Mouse (Mus musculus): Measurements from ENCODE around the gene Twistnb.

Twistnb gene

DNA sequence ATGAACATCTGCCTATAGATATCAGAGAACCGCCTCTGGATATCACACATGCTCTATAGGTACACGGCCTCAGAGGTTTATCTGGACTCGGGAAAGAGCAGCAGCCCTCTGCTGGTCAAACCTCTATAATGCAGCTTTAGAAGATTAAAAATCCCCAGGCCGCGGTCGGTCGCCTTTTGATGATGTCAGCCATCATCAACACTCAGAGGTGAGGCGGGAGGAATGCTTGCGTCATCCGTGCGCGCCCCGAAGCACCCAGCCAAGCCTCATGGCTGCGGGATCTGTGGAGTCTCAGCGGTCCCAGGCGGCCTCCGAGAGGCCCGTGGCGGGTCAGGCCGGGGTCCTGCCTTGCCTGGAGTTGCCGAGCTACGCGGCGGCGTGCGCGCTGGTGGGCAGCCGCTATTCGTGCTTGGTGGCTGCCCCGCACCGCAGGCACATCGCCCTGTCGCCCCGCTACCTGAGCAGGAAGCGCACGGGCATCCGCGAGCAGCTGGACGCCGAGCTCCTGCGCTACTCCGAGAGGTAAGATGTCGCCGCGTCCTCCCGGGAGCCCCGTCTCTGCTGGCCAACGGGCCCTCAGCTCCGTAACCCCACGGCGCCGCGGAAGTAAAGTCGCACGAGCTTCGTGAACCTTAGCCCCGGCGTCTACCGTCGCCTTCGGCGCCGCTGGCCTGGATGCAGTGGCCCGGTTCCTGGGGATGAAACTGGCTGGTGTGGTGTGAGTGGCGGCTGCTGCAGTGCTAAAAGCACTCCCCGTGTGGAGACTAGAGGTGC, at the start of gene Twistnb:
TSS of gene Twistnb (plus strand) at position 249 of the 774 bp plus-strand sequence.
- peak; percentile 99 for DNase-seq (ENCODE audit: low spot score in 2 of 2)

DNA sequence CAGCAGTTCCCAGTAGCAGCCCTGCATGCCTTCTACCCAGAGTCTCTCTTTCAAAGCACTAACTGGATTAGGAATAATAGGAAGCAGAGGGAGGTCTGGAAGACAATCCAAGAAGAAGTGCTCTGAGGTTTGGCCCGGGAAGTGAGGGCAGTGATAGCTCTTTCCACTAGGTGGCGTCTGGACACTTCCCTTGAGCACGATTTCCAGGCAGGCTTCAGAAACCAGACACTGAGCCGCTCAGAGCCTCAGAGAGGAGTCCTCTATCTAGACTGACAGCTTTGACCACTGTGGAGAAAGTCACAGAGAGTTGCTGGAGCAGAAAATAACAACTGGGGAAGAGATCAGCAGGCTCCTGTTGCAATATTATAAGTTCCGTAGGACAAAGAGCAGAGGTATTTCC, 40.6 kb upstream of the Twistnb start:
- DNase-seq (ENCODE audit: low spot score in 2 of 2) = peak; percentile 64 to 65

DNA sequence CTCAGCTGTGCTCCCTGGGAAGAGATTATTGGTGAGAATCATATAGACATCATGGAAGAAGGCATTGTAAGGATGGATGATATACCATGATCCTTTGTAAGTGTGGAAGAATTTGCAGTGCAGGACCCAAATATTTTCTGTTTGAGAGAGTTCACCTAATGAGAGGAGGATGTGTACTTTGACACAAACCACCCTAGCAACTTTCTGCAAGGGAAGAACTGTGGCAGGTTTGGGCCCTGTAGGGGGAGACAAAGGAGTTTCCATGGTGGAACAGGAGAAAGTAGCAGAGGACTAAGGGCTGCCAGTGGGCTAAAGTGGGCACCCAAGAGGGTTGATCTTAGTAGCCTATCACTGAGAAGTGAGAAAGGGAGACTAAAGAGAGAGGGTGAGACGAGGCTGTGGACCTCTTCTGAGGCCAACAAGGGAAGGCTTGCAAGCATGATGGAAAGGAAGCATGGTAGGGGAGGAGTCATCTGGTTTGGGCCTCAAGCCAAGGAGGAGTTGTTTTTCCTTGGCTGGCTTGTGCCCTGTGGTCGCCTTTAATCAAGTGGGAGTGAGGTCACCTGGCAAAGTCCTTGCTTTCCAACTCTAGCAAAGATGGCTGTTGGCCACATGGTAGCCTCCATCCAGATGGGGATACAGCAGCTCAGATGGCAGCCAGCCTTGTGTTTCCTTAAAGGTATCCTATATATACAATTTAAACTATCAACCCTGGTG, 38.4 kb upstream of the Twistnb start:
- DNase-seq (ENCODE audit: low spot score in 2 of 2) = no peak

DNA sequence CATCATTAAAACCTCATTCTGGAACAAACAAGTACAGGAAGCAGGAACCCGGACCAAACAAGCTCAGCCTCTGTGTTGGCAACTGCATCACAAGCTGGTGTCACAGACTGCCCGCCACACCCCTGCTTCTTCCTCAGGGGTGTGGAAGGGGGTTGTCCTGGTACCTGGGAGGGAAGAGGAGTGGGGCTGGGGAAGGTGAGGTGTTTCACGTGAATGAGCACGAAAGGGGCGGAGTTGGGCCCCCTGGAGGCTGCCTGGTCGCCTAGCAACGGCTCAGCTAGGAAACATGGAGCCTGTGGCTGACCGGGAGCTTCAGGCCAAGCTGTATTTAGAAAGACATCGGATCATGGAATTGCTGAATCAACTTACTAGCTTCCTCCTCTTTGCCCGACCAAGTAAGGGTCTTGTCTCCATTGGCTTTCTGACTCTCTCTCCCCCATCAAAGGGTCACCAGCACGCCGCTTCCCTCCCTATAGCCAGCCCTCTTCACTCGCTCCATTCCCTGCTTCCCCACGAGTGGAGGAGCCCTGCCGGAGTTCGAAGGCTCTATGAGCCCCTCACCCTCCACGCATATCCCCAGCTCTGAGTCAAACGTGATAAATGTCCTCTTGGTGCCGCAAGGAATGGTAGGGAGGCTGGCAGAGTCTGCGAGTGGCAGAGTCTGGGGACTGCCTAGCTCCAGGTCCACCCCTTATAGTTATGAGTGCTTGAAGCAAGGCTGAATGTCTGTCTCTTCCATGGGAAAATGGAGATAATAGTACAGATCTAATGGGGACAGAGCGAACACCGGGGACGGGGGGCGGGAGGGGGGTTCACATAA, 34.4 kb upstream of the Twistnb start, which contains the start of gene Efcab10:
TSS of gene Efcab10 (plus strand) at position 51 of the 820 bp plus-strand sequence.
- peak; percentile 20 to 31 for DNase-seq (ENCODE audit: low spot score in 2 of 2)

DNA sequence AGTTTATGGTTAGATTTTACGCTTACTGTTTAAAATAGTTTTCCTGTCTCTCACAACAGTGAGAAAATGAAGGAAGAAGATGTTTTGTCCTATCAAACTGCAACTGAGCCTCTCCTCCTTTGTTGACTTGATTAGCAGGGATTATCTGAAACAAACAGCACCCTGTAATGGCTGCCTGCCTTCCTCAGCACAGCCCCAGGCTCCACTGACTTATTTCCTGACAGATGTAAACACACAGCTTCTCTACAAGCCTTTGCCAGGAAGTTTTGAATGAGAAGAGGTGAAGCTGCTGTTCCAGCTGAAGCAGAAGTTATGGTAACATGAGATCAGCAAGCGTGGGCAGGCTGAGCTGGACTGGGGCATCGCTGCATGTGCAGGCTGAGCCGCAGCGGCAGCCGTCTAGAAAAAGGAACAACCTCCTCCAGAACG, 26.2 kb upstream of the Twistnb start:
- DNase-seq (ENCODE audit: low spot score in 2 of 2) = no peak

DNA sequence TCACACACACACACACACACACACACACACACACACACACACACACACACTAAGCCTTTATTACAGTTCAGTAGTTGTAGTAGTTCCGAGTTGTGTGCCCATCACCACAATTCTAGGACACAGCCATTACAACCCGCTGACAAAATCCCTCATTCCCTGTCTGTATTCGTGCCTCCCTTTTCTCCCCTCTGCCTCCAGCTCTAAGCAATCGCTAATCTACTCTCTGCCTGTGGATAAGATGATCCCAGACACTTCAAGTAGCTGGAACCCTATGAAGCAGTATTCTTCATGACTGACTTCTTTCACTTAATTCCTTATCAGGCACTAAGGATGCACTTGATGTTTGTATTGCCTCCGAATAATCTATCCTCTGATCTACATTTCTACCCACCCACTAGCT, 24.4 kb upstream of the Twistnb start:
- DNase-seq (ENCODE audit: low spot score in 2 of 2) = no peak

DNA sequence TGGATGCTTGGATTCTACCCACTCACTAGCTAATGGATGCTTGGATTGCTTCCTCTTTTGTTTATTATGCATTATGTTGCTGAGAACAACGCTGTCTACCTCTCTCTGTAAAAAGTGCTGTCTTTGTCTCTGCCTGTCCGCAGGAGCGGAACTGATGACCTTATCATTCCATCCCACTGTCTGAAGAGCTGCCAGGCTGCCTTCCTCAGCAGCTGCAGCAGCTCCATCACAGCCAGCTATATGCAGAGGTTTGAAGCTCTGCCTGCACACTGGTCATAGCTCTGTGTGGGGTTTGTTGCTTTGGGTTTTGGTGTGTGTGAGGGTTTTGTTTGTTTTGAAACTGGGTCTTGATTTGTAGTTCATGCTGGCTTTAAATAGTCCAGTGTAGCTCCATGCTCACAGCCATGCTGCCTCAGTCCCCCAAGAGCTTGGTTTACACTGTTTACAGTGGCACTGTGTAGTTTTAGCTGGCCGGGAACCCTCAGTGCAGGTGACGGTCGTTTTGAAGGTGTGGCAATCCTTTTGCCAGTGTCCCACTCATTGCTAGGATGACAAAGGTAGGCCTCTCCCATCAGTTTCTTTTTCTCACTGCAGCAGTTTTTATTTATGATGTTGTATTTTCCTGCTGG, 23.9 kb upstream of the Twistnb start:
- DNase-seq (ENCODE audit: low spot score in 2 of 2) = no peak

DNA sequence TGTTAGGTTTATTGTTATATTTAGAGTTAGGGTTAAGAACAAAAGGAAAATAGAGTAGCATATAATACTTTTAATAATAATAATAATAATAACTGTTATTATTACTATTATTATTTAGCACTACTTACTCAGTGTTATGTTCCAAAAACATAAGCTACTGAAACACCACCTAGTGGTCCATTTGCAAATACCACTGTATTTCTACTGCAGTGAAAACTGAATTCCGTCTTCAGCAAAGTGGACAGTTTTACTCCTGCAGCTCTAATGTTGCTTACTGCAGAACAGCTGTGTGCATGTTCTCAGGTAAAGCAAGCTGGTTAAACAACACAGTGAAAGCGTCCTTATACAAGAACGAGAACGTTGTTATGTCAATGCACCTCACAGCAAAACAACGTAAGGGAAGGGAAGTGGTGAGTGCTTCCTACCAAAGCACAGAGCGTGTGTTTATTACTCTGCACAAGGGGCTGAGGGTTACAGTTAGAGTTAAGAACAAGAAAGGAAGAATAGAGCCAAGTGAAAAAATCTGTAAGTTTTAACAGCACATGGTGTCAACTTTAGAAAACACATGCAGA, 17.8 kb upstream of the Twistnb start:
- DNase-seq (ENCODE audit: low spot score in 2 of 2) = no peak

DNA sequence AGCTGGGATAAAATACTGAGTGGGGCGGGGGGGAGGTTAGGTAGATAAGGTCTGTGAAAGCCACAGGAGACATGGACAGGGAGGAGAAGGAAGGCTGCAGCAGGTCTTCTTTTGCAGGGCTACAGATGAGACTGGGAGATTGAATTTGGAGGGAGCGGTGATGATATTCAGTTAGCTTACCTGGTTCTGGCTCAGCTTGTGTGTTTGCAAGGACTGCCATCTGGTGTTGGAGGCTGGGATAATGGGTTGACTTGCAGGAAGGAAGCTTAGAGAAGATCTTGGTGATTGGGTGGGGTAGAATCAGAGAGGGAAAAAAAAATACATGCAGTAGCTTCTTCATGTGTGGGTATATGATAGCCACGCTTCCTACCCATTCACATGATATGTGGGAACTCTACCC, 5.1 kb upstream of the Twistnb start:
- peak; percentile 59 to 62 for DNase-seq (ENCODE audit: low spot score in 2 of 2)

DNA sequence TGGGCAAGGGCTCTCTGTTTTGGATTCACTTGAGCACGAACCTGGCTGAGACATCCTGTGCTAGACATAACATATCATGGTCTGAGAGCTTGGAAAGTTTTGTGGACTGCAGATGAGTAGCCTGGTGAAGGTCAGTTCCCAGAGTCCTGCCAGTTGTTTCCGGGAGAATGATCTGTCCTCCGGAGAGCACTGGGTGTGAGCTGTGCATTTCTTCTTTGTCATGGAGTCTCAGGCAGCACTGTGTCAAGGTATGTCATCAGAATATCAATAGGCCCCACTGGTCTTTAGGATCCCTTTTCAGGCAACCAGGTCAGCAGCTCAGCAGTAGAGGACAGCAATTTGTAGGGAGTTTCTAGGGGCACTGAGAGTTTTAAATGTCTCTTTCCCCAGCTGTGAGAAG, 2.1 kb upstream of the Twistnb start:
- DNase-seq (ENCODE audit: low spot score in 2 of 2) = no peak

DNA sequence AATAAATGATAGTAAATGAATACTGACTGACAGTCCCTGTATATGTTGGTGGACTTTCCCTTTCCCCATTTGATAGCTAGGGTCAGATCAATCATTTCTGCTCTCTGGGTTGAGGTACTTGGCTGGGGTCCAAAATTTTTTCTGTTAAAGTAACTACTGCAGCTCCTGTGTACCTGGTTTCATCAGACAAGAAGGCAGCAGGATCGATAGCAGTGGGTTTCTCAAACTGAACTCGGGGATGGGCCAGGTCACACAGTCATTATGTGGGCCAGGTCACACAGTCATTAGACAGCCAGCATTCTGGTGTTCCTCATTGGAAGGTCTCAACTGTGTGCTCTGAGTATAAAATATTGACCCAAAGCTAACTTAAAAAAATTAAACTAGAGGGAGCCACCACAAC, 1.7 kb upstream of the Twistnb start:
- no peak for DNase-seq (ENCODE audit: low spot score in 2 of 2)

DNA sequence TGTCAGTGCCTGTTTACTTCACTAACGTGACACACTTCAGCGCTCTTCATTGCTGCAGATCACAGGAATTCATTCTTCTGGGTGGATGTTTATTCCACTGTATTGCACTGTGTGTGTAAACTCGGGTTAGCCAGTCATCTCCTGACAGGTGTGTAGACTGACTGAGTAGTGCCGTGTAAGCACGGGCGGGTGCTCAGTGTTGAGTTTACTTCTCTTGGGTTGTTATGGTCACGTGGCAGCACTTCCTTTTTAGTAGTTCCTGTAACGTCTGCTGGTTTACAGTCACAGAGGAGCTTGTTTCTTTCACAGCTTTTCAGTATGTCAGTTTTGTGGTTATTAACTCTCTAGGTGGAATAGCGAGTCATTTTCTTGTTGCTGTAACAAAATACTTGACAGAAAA, 4.4 kb downstream of the Twistnb start:
- DNase-seq (ENCODE audit: low spot score in 2 of 2) = no peak

DNA sequence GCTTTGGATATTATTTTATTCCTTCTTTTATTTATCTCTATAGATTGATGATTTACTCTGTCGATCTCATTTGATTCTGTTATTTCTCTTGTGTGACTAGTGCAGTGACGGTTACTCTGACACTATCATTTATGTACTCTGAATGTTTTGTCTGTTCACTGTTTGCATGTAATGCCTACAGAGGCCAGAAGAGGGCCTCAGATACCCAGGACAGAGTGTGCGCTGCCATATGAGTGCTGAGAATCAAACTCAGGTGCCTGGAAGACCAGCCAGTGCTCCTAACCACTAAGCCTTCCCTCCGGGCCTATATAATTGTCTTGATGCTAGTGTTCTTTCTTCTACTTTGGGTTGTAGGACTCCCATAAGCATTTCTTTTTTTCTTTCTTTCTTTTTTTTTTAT, 5.3 kb downstream of the Twistnb start:
- no peak for DNase-seq (ENCODE audit: low spot score in 2 of 2)

DNA sequence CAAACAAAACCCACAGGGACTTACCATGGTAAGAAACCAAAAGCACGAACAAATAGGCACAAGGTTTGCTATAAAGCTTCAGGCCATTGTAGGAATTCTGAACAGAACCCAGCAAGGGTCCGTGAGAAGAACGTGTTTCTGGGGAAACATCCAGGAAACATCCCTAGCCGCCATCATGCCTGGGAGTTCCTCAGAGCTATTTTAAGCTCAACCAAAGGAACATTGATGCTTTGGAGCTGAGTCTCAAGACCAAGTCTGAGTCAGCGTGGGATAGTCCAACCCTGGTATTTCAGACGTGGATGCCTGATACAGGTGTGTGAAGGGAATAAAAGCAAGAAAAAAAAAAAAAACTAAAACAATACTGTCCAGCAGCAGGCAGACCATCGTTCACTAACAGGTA, 26.0 kb downstream of the Twistnb start:
- DNase-seq (ENCODE audit: low spot score in 2 of 2) = no peak

DNA sequence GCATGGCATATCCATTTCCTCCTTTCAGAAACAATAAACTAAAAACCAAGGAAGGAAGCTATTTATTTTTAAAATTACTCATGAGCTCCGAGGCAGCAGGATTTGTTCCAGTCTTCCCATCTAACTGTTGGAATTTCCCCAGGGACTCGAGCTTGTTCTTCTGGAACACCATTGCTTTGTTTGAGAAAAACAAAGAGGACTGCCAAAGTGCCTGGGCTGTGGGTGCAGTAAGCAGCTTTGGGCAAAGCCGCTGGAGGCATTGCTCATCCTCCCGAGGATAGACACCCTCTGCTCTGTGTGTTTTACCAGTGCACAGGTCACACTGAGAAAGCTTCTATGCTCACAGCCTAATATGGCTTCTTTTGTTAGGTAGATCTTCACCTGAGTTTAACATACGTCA, 26.8 kb downstream of the Twistnb start:
- DNase-seq (ENCODE audit: low spot score in 2 of 2) = no peak

DNA sequence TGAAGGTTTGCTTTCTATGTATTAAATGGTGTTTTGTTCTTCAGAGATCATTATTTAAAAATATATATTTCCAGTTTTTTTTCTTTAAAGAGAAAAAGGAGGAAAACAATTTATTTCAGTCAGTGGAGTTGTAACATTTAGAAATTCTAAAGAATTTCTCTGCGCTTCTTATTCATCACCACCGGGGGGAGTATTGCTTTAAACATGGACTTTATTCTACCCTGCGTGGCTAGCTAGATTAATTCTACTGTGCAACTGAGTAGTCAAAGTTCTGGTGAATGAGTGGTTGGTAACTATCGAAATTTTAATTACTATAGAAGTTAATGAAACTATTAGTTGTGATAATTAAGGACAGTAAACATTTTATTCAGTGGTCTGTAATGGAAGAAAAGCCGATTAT, 51.5 kb downstream of the Twistnb start:
- DNase-seq (ENCODE audit: low spot score in 2 of 2) = no peak

DNA sequence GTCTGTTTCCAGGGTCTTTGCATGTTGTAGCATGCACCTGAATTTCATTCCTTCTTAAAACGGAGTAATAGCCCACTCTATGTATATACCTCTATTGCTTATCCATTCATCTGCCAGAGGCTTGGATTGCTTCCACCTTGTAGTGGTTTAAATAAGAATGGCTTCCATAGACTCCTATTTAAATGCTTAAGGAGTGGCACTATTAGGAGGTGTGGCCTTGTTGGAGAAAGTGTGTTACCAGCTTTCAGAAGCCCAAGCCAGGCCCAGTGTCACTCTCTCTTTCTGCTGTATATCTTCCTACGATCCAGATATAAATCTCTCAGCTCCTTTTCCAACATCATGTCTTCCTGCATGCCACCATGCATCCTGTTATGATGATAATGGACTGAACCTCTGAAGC, 53.5 kb downstream of the Twistnb start:
- DNase-seq (ENCODE audit: low spot score in 2 of 2) = no peak
